Mouse (Mus musculus) kidney, postnatal 14 days (tissue): ENCODE results near the gene Ccdc138.

Experiments used
- DNase-seq: peaks from one replicate; pipeline ENCODE4 v3.0.0; 2022; ENCODE audit warnings: mixed read lengths

The Ccdc138 gene

DNA sequence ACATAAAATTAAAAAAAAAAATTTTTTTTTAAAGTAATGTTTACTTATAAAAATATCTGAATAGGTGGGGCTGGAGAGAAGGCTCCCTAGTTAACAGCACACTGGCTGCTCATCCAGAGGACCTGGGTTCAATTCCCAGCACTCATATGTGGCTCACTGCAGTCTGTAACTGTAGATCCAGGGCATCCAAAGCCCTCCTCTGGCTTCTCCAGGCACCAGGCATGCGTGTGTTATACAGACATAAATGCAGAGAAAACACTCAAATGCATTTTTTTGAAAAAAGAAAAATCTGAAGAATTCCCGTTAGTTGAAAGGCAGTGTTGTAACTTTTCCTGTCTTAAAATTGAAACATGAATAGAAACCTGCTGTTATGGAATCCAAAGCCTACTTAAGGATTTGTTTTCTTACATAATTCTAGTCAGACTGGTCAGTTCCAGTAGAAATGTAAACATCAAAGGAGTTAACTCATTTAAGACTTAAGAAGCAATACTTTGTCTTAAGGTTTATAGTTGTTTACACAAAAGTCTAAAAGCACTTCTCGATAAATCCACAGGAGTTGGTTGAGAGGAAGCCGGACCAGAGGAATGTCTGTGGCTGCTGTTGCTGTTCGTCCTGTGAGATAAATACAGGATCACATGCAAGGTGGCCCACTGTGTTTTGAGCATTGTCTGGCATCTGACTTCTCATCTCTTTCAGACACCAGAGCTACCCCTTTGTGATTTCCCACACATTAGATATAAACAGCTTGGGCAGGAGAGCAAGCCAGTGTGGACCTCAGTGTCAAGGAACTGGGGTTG is 87.9 kb downstream of the Ccdc138 start:
- DNase-seq, result no peak

DNA sequence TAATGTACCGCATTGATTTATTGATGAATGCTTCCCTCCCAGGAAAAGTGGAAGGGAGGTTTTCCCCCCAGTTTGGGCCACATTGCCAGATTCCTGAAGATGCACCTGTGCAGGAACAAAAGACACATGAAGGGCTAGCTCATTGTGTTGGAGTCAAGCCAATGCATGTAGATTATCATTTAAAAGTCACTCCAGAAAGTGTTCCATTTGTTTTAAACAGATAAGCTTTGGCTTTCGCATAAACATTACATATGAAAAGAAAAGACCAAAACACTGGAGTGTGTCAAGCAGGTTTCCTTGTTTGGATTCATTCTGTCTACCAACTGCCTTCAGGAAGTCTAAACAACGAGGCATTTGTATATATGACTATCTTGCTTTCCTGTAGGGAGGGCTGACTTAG is 96.7 kb downstream of the Ccdc138 start:
- DNase-seq, result no peak

DNA sequence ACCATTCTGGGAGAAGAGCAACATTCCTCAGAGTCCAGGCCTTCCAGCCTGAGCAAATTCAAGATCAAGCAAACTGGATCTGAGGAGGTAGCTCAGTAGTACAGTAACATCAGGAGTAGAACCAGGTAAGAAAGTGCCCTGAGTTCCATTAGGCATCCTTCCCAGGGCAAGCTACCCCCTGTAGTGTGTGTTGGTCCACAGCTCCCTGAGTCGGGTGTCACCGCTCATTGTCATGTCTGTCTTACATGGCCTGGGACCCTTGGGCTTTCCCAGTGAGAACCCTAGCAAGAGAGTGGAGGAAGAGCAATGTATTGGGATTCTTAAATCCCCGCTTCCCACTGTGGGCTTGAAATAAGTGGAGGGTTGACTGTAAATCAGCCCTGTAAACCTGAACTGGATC is 97.4 kb downstream of the Ccdc138 start:
- DNase-seq, result no peak

DNA sequence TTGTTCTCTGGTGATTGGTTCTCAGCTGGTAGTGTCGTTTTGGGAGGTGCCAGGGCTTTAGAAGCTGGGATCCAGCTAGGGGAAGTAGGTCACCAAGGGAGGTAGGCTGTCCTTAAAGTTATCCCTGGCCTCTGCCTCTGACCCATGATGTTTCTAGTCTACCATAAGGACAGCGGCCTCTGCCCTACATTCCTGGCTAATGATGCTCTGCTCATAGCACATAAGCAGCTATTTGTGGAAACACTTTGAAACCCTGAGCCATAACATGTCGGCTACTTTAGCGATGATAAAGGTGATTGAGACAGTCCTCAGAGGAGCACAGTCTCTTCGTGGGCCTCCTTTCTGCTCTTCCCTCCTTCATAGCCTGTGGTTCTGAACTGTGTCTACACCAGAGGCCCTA is 98.1 kb downstream of the Ccdc138 start:
- DNase-seq, result no peak

DNA sequence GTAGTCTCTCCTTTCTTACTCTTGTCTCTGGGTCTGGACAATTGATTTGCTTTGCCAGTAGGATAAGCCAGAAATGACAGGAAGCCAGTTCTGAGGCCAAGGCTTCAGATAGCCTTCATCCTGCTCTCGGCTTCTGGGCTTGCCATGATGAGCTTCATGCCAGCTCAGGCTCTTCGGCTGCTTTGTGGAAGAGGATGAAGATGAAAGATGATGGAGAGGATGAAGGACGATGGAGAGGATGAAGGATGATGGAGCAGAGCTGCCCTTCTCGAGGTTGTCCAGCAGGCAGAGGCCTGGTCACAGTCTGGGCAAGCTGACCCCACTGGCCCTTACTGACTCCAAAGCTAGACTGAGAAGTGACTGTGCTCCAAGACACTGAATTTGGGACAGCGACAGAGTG is 102.4 kb downstream of the Ccdc138 start:
- DNase-seq, result no peak

DNA sequence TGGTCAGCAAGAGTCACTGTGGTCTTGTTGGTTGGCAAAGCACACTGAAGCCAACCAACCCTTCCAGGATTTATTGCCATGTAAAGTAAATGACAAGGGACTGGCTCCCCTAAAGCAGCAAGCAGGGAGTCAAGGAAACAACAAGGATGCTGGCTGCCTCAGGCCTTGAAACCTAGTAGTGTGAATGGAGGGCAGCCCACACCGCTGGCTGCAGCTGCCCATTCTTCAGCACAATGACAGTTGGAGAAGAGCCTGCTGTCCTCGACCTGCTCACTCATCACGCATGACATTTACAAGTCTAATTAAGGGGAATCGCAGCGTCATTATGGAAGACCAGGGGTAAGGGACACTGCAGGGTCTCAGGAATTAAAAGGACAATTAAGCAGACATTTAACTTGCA is 103.2 kb downstream of the Ccdc138 start:
- DNase-seq, result no peak

DNA sequence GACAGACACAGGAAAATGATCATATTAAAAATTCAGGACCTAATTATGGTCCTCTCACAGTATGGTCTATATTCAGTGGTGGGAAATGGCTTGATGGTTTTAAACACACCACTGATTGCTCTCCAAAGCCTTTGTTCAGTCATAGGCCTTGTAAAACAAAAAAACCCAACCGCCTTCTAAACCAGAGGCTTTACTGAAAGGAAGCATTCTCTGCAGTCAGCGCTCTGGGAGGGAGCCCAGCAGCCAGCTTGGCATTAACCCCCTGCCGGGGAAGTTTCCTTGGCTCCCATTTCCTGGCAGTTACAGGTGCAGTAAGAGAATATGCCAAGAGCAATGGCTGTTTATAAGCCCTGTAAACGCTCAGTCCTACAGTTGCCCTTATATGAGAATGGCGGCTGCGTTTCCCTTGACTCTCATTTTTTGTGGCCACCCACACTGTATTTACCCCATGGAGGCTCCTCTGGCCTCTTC is 103.7 kb downstream of the Ccdc138 start:
- peak; percentile 16 for DNase-seq

DNA sequence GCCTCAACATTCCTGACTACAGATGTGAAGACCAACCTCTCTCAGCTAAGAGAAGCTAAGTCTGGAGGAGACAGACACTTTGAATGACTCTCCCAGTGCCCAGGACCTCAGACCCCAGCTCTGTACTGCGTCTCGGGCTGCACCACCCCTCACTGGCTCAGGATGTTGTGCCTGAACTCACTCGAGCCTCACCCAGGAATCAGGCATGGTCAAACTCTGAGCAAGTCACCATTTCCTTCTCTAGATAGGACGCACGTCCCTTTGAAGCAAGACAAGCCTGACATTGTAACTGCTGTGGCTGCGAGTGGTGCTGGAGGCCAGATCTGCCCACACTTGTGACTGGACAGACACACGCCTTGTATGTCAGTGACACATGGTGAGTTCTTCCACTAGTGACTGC is 104.2 kb downstream of the Ccdc138 start:
- DNase-seq, result no peak

DNA sequence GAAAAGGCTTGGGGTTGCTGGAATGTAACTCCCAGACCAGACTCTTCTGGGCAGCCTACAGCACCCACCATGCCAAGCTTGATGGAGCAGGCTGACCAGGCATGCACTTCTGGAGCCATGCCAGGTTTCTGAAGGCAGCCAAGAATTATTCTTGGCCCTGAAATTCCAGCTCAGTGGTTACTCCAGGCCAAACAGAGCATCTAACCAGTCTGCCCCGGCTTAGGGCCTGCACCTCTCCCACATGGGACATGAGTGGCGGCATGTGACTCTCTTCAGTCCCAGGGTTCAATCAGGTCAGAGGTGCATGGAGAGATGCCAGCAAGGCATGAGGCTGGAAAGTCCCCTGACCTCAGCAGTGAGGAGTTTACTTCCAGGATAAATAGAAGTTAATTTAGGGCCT is 107.0 kb downstream of the Ccdc138 start:
- peak; percentile 93 for DNase-seq

DNA sequence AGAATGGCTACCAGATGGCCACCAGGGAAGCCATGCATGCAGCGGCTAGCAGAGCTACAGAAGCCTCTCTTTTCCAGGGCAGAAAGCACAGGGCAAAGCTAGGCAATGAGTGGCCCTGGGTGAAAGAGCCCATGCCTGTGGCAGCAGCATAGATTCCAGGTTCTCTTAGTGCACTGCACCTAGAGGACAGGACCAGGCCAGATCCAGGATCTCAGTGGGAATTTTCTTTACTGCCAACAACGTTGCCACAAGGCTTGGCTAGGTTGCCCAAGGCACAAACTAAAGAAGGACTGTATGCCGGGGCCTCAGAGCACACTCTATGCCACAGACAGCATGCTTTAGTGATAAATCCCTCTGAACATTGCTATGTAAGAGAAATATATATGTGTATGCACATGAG is 108.6 kb downstream of the Ccdc138 start:
- DNase-seq, result no peak

DNA sequence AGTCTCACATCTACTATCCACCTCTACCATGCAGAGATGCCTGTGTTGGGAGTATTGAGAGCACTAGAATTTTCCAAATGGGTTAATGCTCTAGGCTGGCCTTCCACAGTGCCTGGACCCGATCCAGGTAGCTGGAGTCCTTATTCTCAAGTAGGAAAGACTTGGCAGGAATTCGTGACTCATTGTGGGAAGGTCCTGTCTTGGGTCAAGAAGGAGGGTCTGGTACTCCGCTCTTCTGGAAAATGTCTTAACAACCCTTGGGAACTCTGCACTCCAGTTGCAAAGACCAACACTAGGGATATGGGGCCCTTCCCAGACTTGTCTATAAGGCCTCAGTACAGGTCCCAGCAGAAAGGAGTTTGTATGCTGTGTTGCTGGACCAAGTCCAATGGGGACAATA is 111.1 kb downstream of the Ccdc138 start:
- DNase-seq, result no peak

DNA sequence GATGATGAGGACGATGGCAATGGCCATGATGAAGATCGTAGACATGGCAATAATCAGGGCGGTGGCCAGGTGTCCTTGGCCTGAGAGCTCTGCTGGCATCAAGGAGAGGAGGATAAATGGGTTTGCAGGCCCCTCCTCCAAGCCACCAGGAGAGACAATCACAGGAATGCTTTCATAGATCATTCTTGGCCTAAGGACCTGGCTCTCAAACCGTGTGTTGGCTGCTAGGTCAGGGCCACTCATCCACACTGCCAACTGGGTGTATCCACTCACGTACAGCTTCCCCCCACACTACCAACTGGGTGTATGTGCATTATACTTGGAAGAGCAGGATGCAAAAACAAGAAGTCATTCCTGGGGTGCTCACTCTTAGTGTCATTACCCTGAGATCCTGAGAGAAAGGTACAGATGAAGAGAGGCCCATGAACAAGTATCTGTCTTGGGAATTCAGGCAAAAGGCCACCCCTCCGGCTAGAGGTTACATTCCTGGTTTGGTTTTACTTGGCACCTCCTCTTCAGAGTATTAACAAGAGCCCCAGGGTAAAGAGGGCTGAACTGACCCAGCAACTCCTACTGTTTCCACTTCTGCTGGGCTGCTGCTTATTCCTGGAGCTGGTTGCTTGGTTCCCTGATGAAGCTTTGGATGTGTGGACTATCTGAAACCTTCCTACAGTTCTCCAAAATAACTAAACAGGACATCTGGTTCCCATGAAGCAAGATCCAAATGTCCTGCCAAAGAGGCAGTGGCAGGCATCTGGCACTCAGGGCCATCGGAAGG is 112.9 kb downstream of the Ccdc138 start:
- DNase-seq, result peak; percentile 9

DNA sequence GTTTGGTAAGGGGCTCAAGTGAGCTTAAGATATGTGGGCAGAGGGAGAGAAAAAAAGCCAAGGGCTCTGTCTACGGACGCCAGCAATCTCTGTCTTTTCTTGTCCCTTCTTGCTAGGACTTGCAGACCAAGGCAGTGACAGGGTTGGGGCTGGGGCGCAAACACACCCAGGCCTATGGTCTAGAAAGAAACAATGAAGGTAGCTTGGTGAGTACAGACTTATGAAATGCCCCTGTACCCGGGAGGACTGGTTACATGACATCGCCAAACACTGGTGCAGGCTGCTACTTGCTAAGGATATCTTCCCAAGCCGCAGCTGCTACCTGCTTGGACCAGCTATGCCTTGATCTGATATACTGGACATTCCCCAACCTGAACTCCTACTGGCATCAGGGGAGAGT is 116.9 kb downstream of the Ccdc138 start:
- no peak for DNase-seq

DNA sequence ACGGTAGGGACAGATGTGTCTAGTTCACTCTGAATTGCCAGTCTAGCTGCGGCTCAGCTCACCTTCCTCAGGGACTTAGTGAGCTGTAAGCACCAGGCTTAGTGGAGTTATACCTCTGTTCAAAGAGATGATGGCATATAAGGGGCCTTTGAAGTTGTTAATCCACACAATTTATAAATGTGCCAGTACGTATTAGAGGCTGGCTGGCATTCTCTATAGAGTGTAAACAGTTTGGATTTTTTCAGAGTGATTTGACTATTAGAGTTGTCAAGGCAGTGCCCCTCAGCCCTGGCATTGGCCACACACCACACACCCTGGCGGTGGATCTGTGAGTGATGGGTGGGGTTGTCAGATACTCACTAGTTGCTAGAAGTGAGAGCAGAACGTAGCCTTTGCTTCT is 118.8 kb downstream of the Ccdc138 start:
- DNase-seq, result no peak

DNA sequence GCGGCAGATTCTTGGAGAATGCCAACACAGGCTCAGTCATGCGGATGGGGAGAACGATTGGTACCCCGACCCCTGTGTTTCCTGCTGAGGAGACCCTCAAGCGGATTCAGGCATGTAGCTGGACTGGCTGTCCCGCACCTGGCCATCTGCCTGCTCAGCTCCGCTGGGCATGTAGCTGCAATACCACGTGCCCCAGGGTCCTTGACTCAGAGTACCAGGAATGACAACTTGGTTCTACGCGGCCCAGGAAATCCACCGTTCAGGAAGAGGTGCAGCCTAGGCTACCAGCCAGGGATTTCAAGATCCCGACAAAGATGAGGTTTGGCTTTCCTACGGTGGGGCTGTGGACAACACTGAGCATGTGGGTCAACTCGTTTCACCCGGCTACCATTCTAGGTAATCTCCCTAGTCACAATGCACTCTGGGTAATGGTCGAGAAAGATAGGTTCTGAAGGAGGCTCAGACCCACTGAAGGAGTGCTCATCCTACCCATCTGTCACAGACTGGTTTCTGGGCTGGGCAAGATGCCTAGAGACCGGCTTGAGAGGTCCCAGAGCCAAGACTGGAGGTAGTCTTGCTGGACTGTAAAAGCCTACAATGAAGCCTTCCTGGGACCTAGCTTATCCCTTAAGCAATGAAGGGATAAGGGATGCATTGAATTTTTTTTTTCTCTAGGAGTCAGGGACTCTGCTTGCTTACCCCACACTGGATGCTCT is 120.9 kb downstream of the Ccdc138 start:
- DNase-seq, result no peak

DNA sequence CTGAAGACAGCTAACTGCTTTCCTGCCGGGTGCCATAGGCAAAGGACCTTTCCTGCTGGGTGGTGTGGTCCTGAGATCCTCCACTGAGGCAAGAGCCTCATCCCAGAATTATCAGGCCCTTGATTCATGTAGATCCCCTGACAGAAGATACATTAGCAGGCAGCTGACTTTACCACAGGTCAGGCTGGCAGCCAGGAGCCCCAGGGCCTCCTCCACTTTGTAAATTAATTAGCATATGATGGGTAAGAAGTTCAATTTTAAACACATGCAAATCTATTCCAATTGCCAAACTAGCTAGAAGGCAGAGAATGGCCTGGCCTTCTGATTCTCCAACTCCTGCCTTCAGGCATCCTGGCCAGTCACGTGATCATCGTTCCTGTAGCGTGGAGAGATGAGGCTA is 121.5 kb downstream of the Ccdc138 start:
- DNase-seq, result no peak

DNA sequence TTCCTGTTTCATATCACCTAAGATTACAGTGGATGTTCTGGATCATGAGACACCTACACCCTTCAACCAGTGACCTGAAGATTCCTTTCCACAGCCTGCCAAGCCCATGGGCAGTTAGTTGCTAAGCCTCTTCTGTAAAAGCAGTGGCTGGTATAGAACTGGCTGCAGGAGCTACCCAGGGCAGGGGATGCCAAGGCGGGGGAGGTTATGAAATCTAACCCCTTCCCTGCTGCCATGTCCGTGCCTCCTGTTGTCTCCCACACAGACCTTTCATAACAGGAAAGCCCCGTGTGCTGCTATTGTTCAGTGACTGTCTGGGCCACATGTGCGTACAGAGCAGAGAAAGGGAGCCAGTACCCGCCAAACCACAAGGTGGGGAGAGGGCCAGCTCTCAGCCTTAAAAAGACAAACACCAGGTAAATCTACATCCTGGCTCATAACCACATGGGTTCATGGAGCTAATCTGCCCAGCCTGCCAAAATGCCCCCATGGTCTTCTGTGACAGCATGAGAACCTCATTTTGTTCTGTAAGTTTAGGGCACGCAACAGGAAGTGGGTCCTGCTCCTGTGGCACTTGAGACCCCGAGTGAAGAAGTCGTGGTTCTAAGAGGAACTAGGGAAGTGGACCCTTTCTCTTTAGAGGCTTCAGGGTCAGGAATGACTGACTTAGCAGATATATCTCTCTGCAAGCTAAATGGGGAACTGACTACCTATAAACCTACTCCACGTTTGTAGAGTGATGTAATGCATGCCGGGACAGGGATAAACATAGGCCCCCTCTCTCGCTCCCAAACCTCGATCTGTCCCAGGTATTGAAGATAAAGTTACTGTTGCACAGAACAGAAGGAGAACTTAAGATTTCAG is 127.3 kb downstream of the Ccdc138 start:
- DNase-seq, result no peak
